Mouse (Mus musculus) forelimb bud, embryonic 11.5 days (tissue): Measurements from ENCODE around the gene Adgra1.

Source experiments
- DNase-seq: peaks from one replicate; pipeline ENCODE4 v3.0.0-alpha.2; 2012; ENCODE audit warnings: low read depth, low spot score

The Adgra1 gene

DNA sequence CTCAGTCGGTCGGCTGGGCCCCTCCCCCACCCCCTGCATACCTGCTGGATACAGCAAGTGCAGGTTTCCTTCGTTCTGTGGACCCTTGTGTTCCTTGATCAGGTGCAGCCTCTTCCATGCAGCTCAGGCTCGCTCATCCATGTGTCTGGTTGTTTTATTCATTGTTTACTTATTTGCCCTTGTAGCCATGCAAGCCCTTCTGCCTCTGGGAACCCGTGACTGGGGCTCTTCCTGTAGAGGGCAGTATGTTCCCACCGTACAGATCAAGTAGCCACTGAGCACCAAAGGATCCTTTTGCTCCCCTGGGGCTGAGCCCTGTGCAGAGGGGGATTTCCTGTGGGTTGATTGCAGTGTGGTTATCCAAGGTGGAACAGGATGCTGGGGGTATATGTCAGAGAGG, 71.7 kb downstream of the Adgra1 start:
- DNase-seq, result peak; percentile 50

DNA sequence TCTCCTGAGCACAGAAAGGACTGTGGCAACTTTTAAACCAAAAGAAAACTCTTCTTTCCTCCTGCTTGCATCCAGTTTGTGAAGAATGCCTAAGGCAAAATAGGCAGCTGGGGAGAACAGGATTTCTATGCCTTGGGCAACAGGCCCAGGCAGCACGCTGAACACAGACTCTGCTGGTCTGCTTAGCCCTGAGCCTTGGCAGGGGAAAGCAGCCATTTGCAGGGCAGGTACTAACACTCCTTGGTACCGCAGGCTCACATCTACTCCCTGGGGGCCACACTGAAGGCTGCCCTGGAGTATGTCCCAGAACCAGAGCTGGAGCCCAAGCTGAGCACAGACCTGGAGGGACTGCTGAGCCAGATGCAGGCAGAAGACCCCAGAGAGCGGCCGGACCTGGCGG, 74.2 kb downstream of the Adgra1 start:
- no peak for DNase-seq

- no peak for DNase-seq
Measured at GRCm38 (mm10) chr7:139909469-139909868, 75.5 kb downstream of the Adgra1 start.

DNA sequence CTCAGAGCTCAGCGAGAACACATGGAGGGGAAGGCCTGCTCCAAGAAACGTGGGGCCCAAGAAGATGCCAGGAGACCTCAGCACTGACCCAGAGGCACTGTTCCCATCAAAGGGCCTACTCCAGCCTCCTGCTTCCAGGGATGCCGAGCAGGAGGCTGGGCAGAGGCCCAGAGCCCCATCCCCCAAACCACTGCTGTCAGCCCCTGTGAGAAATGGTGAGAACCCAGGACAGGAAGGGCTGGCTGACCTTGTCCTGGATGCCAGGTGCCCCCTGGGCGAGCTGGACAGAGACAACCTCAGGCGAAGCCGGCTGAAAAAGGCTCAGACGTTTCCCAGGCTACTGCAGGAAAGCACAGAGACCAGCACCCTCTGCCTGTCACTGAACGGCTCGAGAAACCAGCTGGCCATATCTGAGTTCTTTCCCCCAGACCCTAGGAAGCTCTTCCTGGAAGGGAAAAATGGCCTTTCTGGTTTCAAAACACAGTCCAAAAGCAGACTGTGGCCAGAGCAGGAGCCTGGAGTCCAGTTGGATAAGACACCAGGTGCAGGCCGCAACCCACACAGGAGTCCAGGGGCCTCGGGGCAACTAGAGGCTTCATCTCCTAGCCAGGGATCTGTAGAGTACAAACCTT, 76.3 kb downstream of the Adgra1 start:
- no peak for DNase-seq

DNA sequence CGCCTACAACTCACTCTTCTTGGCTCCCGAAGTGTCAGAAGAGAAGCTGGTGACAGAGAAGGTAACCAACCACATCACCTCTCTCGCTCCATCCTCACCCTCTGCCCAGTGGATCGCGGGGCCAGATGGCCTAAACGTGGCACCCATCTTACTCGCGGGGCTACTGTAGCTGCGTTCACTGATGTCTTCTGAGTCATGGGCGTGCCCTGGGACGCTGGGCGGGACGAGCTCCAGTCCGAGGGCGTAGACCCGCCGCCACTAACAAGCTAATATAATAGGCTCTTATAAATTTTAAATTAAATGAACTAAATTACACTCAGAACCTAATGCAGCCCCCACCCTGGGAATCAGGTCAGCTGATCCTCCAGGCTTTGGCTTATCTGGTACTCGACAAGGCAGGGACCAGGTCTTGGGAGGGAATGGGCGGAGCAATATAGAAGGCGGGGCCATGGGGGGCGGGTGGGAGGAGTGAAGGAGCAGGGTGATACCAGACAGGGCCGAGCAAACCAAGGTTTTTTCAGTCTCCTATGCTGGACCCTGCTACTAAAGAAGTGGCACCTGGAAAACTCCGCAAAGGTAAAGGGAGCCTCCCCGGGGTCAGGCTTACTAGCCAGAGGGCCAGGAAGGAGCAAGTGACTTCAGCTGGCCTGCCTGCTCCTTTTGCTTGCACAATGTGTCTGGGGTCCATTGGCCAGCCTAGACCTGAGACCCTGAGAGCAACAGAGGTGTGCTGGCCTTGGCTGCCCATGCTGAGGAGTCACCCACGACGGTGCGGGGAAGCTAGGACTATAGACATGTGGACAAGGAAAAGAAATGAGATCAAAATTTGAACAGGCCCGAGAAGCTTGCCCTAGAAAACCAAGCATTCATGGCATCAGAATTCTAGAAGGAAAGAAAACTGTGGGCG, 80.4 kb downstream of the Adgra1 start:
- DNase-seq, result no peak

- no peak for DNase-seq
Measured at GRCm38 (mm10) chr7:139915646-139916257, 81.8 kb downstream of the Adgra1 start.

GRCm38 (mm10) chr7:139916345-139916744, 82.4 kb downstream of the Adgra1 start:
- no peak for DNase-seq

GRCm38 (mm10) chr7:139918262-139918661, 84.3 kb downstream of the Adgra1 start:
- no peak for DNase-seq
